Mouse (Mus musculus): ENCODE data around the gene Gm20388.

Gm20388 gene

DNA sequence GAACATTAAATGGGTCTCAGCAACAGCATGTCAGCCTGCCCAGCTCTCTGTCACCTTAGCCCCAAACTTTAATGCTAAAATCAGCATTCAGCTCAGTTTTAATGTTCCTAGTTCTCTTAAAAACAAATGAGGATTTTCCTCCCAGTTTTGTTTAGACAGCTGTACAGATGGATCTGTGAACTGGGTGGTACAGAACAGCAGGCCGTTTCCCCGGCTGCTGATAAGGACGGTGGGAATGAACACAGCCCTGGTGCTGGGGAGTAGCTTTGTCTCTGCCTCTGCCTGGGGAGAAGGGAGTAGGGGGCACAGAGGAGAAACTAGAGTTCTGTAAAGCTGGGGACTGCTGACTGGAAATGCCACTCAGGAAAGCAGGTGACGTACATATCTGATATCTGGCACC, 3821.7 kb downstream of the Gm20388 start:
- no peak for DNase-seq (ENCODE audit: low spot score in 2 of 2)

DNA sequence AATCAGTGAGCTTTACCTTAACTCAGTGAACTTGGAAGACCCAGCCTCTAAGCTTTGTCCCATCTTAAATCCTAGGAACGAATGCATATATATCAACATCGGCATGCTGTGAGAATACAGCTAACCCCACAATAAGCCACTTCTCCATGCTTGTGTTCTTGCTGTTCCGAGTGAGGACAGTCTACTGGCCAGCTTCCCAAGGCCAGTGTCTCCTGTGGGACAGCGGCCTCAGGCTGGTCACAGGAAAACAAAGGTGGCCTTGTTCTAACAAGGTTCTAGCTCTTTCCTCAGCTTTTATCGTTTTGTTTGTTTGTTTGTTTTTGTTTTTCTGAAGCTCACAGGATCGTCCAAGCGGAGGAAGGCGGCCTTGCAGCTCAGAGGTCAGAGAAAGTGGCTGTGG, 3823.8 kb downstream of the Gm20388 start:
- DNase-seq (ENCODE audit: low spot score in 2 of 2) = no peak

DNA sequence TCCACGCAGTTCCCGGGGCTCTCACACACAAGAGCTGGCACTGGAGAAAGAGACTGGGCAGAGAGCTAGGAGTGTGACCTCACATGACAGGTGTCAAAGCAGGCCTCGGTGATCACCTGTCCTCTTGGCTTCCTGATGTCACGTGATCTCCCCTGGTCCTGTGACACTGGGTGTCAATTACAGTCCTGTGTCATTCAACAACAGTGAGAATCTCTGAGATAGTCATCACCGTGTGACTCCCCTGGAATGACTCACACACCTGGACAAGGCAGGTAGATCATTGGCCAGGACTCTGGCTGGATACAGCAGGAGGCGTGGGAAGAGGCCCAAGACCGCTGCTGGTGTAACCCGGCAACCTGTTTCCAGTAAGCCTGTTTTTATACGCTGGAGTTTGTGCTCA, 3826.3 kb downstream of the Gm20388 start:
- no peak for DNase-seq (ENCODE audit: low spot score in 2 of 2)

DNA sequence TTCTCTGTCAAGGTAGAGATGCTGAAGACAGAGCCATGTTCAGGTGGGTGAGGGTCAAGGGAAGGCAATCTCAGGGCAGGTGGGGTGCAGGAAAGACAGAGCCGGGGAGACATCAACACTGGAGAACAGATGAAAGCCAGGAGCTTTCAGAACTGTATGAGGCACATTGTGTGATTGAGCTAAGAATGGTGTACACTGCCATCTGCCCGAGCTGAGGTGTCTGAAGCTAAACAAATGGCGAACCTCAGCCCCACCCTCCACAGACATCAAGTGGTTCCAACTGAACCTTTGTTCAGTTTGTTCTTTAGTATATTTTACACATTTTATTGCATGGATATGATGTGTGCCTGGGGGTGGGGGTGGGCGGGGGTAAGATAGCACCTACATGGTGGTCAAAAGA, 3829.6 kb downstream of the Gm20388 start:
- no peak for DNase-seq (ENCODE audit: low spot score in 2 of 2)

DNA sequence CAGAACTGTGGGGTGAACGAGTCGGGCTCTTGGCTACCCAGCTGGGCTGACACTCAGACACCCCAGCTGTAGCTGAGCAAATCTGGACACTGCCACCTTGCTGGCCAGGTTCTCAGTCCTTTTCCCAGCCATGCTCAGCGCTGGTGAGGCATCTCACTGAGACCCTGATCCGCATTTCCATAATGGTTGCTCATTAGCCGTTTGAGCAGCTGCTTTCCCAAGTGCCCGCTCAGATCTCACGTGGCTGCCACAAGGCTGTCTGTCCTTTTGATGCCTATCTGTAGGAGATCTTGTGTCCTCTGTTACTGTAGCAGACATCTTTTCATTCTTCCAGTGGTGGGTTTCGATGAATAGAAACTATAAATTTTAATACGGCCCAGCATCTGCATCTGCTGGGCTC, 3830.6 kb downstream of the Gm20388 start:
- no peak for DNase-seq (ENCODE audit: low spot score in 2 of 2)

DNA sequence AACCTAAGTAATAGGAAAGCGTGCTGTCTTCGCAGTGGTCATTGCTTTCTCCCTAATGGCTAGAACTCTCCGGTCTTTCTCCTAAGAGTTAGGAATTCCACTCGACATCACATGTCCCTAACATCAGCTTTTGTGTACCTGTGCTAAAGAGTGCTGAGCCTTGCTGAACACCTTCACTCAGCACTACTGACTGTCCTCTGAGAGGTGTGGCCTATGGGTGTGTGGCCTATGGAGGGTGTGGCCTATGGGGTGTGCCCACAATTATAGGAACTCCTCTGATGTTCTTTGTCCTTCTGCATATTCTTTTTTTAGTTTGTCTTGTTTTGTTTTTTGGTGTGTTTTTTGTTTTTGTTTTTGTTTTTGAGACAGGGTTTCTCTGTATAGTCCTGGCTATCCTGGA, 3835.8 kb downstream of the Gm20388 start:
- DNase-seq (ENCODE audit: low spot score in 2 of 2) = no peak

DNA sequence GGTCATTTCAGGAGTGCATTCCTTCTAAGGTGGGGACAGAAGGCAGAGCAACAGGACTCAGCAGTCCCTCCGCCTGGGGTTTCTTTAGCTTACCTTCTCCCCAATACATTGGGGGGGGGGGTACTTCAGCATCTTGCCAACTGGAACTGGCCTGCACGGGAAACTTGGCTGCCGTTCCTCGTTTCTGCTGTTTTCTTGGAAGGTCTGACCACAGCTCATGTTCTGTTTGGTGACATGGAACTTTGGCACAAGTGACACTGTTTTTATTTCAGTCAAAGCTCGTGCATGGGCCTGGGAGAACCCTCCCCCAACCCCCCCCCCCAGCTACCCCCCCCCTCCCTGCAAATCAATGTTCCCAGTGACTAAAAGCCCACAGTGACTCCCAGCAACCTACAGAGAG, 3837.1 kb downstream of the Gm20388 start:
- no peak for DNase-seq (ENCODE audit: low spot score in 2 of 2)

DNA sequence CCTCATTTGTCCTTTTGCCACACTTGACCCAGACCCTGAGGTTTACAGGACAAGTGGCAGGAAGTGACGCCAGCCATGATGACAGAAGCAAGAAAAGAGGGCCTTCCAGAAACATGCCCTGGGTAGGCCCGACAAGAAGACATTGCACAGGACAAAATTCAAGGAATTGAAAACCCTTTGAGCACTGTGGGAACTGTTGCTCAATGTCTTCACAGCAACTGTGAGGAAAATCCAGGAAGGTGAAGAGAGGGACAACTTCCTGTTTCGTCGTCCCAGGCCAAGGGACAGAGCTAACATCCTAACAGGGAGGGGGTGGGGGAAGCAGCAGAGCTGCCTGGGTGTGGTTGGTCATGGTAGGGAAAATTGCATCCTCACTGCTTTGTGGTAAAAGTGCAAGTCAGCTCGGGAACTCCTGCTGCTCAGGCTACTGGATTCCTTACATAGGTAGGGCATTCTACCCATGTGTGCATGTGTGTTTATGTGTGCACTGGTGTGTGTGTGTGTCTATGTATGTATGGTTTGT, 3839.6 kb downstream of the Gm20388 start:
- DNase-seq (ENCODE audit: low spot score in 2 of 2) = no peak

DNA sequence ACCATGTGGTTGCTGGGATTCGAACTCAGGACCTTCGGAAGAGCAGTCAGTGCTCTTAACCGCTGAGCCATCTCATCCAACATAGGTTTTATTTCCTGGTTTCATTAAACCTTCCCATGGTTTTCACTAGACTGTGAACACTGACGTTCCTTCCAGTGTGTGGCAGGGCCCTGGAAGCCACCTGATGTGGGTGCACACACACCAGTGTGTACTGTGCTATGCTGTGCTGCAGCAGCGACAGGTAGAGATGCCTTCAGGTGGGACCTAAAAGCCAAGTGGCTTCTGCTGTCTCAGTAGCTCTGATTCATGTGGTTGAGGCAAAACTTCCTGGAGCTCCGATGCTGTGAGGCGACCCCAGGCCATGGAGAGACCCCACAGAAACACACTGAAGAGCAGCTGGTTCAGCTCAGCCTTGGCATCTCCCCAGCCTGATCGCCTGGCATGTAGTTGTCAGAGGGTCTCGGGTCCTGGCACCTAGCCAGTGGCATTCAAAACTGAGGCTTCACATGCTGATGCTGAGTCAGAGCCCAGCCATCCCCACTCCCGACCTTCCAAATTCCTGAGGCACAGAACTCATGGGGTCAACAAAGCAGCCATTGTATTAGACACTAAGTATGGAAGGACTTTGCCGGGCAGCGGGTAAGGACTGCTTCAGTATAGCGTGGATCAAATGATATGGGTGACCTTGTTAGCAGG, 3842.3 kb downstream of the Gm20388 start:
- DNase-seq (ENCODE audit: low spot score in 2 of 2) = no peak

DNA sequence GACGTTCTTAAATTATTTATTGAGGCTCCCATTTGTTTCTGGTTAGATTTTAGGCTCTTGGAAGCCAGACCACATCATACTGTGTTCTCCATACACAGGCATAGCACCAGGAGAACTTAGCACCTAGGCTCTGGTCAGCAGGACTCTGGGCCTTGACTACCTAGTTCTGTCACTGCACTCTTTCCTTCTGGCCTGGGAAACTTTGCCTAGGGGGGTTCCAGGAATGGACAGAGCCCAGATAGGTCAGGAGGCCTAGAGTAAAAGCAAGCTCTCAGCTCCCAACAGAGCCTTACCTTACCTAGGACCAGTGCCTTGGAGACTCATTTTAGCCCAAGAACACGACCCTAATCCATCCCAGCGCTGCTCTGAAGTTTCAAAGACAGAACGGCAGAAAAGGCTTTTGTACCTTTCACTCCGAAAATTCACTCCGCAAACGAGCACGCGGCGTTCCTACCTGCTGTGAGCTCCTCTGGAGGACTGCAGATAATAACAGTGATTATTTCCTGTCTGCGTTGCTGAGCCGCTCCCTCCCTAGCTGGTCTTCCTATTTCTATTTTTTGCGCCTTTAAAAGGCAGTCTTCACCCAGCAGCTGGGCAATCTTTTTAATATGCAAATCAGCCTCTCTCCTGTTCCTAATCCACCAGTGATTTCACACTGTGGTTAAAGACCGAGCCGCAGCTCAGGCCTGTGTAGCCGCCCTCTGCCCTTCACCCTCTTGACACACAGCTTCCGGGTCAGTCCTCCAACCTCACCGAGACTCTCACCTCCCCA, 3843.1 kb downstream of the Gm20388 start:
- DNase-seq (ENCODE audit: low spot score in 2 of 2) = no peak

DNA sequence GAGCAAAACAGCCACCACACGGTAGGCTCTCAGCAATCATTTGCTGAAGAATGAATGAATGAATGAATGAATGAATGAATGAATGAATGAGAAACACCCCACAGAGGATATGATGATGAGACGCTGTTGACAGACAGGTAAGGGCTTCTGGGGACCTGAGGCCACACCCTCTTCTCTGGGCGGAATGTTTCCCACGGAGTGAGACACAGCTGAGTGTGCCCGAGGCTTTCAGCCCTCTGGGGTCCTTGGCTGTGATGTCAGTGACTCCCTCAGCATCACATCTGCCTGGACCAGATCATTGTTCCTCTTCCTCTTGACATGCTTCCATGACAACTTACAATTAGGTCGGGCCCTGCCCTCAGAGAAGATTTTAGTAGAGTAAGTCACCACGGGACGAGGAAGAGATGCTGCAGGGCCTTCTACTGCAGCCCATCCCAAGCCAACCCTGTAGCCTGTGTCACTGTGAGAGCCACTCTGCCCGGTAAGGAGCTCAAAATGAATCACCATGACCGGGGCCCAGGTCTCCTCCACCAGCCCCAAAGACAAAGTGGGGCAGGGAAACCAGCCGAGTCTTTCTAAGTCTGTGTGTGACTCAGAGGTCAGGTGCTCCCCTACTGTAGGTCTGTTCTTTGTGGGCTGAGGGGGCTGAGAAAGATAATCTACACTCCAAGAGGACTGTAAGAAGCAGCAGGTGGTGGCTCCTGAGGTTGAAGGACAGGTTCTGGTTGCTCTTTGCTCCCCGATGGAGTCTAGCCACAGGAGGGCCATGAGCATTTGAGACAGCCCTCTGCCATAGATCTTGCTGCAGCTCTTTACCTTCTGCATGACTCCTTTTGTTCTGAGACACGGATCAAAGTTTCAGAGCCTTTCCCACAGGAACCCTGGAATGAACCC, 3844.1 kb downstream of the Gm20388 start:
- no peak for DNase-seq (ENCODE audit: low spot score in 2 of 2)

DNA sequence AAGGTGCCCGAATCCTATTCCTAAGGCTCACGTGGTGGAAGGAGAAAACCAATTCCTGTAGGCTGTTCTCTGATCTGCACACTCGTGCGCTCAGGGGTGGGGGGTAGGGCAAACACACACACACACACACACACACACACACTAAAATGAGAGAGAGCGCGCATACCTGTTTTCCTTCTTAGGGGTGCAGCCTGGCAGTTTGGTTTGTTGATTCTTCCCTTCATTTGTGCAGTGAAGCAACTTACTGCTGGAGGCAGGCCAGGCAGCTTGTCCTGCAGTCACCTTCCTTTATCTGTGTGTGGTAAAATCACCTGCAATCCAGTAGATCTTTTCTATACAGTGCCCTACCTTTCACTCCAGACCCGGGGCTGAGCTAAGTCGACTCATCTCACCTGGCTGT, 3846.3 kb downstream of the Gm20388 start:
- no peak for DNase-seq (ENCODE audit: low spot score in 2 of 2)

DNA sequence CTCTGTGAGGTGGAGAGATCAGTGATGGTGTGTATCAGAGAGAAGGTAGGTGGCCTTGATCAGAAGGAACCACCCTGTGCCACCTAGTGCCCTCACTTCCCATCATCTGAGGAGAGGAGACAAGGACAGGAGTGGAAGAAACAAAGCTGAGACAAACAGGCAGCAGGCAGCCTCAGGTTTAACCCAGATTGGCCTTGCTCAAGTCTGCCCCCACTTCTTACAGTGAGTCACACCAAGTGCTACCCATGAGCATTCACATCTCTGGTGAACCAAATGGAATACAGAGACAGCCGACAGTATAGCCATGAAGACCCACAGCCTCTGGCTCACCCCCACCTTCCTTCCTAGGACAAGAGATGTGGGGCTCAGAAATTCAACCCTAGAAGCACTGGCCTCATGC, 3848.3 kb downstream of the Gm20388 start:
- no peak for DNase-seq (ENCODE audit: low spot score in 2 of 2)

DNA sequence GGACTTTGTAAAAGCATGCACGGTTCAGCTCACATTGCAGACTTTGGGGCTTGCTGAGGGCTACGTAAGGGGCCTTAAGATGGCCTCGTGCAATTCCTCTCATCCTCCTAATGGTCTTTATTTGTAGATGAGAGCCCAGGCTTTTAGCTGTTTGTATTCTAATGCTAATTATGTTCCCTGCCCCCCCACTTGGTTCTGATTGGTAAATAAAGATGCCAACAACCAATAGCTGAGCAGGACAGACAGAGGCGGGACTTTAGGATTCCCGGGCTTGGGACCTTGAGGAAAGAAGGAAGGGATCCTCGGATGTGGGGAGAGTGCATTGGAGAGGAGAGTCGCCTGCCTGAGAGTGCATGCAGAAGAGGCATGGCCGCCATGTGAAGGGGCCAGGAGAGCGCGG, 3849.3 kb downstream of the Gm20388 start:
- DNase-seq (ENCODE audit: low spot score in 2 of 2) = no peak

DNA sequence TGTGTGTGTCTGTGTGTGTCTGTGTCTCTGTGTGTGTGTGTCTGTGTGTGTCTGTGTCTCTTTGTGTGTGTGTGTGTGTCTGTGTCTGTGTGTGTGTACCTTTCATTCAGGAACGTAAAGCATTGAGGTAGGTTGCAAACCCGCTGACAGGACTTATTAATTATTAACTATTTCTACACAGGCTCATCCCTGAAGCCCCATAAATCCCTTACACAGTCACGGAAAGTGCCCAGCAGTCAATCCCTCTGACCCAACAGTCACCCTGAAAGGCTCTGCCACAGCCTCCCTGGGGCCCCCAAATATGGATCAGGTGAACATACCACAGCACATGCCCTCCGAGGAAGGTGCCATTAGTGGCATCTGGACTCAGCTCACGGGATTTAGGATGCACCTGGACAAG, 3849.9 kb downstream of the Gm20388 start:
- DNase-seq (ENCODE audit: low spot score in 2 of 2) = no peak

DNA sequence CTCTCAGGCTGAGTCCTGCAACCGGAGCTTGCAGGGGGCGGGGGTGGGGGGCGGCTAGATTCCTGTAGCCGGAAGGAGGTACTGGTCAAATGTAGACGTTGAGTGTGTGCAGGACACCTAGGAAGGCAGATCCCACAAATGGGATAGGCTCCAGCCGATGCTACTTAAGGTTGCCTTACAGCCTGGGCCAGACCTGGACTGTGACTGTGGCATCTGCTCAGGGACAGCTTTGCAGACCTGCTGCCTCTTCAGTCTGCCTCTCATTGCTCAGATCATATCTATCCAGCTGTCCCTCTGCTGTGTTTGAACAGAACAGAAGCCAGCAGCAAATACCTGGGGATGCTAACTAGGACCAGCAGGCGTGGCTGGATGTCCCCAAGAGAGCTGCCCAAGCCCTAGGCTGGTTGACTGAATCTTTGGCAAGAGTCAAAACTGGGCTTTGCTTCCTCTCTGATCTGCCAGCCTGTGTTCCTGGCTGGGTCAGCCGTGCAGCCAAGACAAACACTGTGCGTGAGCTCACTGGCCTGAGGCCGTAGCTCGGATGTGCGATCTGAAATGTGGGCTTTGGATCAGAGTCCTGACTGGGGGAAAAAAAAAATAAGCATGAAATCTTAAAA, 3850.7 kb downstream of the Gm20388 start:
- DNase-seq (ENCODE audit: low spot score in 2 of 2) = peak in 1 of 2 experiments; percentile 16

DNA sequence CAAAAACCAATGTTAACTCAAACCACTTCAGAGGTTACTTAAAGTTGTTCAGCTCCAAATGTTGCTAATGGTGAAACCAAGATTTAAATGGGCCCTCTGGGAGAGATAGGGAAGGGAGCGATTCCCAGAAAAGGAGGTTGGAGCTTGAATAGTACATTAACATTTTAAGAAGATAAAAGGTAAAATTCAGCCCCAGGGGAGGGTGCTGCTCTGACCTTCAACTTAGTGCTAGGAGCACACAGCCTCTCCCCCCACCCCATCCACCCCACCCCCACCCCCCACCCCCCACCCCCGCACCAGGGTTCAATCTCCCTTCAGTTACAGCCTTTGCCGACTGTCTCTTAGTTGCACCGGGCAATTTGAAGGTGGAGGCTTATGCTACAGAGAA, 3851.2 kb downstream of the Gm20388 start:
- DNase-seq (ENCODE audit: low spot score in 2 of 2) = no peak

DNA sequence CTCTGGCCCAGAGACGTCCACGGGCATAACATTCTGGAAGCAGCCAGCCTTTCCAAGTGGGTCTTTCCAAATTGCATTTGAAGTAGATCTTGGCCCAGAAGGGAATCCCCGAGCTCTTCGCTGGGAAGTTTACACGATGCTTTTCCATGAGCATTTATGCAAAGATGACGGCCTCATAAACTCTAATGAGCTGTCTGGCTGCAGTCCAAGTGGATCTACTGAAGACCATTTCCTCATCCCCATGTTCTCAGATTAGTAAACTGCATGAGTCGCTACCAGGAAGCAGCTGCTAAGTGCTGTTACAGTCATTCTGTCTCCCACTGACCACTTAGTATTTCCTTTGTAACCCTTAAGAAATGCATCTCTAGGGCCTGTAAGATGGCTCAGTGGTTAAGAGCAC, 3852.7 kb downstream of the Gm20388 start:
- no peak for DNase-seq (ENCODE audit: low spot score in 2 of 2)

DNA sequence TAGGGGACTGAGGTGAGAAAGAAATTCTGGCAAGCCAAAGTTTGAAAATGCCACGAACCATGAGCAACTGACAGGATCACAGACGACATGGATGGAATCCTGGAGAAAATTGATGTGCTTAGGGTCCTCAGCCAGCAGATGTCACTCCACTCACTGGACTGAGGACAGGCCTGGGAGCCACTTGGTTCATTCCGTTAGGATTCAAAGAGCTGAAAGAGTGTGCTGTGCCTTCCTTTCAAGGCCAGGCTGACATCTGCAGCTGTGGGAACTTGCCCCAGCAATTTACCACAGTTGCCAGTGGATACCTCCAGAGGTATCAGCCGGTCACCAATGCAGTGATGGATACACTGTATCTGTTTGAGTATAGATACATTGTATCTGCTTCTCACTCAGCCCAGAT, 3854.0 kb downstream of the Gm20388 start:
- DNase-seq (ENCODE audit: low spot score in 2 of 2) = no peak

DNA sequence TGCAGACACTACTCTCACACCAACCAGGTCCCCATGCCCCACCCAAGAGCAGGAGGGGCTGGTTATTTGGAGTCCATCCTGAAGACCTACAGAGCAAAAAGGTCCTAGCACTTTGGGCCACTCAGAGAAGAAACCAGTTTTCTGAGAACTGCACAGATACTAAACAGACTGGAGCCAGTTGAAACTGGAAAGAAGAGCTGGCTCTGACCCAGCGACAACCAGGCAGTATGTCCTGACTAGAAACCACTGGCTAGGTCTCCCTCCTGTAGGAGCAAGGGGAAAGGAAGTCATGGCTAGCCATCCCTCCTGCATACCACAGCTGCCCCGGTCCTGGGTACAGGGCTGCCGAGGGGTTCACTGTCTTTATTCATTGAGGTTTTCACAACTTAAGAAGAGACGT, 3855.9 kb downstream of the Gm20388 start:
- no peak for DNase-seq (ENCODE audit: low spot score in 2 of 2)

DNA sequence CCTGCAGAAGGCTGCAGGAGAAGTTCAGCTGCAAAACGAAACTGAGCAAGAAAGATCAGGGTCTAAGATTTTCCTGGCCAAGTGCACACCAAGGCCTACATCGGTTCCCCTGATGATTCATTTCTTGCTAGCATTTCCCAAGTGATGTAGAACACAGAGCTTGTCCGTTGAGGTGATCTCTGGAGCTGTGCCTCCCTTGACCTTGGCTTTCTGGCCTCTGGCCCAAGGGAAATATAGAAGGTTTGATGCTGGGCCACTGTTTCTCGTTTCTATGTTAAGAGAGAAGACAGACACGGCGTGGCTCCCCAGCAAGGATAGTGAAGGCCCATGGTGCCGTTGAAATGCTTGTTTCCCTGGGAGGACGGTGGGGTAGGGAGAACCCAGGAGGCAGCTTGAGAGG, 3857.2 kb downstream of the Gm20388 start:
- no peak for DNase-seq (ENCODE audit: low spot score in 2 of 2)

Measured in right cerebral cortex, postnatal 36 days (tissue).